Mouse (Mus musculus): ENCODE results near the gene Fam98b.

Gene Fam98b

GRCm38 (mm10) chr2:117249255-117250000 is at the start of gene Fam98b:
Fam98b (plus strand) TSS chr2:117249739.
- peak; percentile 97 for DNase-seq (ENCODE audit: low spot score)

GRCm38 (mm10) chr2:117200869-117201338 is 48.6 kb upstream of the Fam98b start:
- DNase-seq (ENCODE audit: low spot score) = no peak

GRCm38 (mm10) chr2:117203350-117203749 is 46.2 kb upstream of the Fam98b start:
- no peak for DNase-seq (ENCODE audit: low spot score)

GRCm38 (mm10) chr2:117204534-117204933 is 45.0 kb upstream of the Fam98b start:
- DNase-seq (ENCODE audit: low spot score) = no peak

- DNase-seq (ENCODE audit: low spot score) = no peak
Measured at GRCm38 (mm10) chr2:117205066-117205465, 44.5 kb upstream of the Fam98b start.

GRCm38 (mm10) chr2:117210416-117211085 is 39.0 kb upstream of the Fam98b start:
- DNase-seq (ENCODE audit: low spot score) = peak; percentile 91

GRCm38 (mm10) chr2:117216152-117216551 is 33.4 kb upstream of the Fam98b start:
- no peak for DNase-seq (ENCODE audit: low spot score)

- DNase-seq (ENCODE audit: low spot score) = peak; percentile 52
Measured at GRCm38 (mm10) chr2:117217695-117218216, 31.8 kb upstream of the Fam98b start.

GRCm38 (mm10) chr2:117219536-117219935 is 30.0 kb upstream of the Fam98b start:
- DNase-seq (ENCODE audit: low spot score) = no peak

GRCm38 (mm10) chr2:117222651-117223050 is 26.9 kb upstream of the Fam98b start:
- DNase-seq (ENCODE audit: low spot score) = no peak

GRCm38 (mm10) chr2:117228601-117229125 is 20.9 kb upstream of the Fam98b start:
- DNase-seq (ENCODE audit: low spot score) = no peak

GRCm38 (mm10) chr2:117230261-117230660 is 19.3 kb upstream of the Fam98b start:
- no peak for DNase-seq (ENCODE audit: low spot score)

- peak; percentile 90 for DNase-seq (ENCODE audit: low spot score)
Measured at GRCm38 (mm10) chr2:117231257-117231656, 18.3 kb upstream of the Fam98b start.

GRCm38 (mm10) chr2:117241953-117242352 is 7.6 kb upstream of the Fam98b start:
- no peak for DNase-seq (ENCODE audit: low spot score)

GRCm38 (mm10) chr2:117250001-117250510 is 517 bp downstream of the Fam98b start:
- peak; percentile 69 for DNase-seq (ENCODE audit: low spot score)

GRCm38 (mm10) chr2:117255415-117255814 is 5.9 kb downstream of the Fam98b start:
- DNase-seq (ENCODE audit: low spot score) = no peak

- DNase-seq (ENCODE audit: low spot score) = no peak
Measured at GRCm38 (mm10) chr2:117257617-117258016, 8.1 kb downstream of the Fam98b start.

GRCm38 (mm10) chr2:117262184-117262583 is 12.6 kb downstream of the Fam98b start:
- no peak for DNase-seq (ENCODE audit: low spot score)

GRCm38 (mm10) chr2:117263786-117264408 is 14.4 kb downstream of the Fam98b start:
- peak; percentile 76 for DNase-seq (ENCODE audit: low spot score)

GRCm38 (mm10) chr2:117288291-117288690 is 38.8 kb downstream of the Fam98b start:
- DNase-seq (ENCODE audit: low spot score) = no peak

GRCm38 (mm10) chr2:117299596-117300448 is 50.3 kb downstream of the Fam98b start:
- no peak for DNase-seq (ENCODE audit: low spot score)
